16 mouse cellular contexts compared by ENCODE assay signal in genomic region chr10:122909406-122910032, GRCm38 (mm10).
A peak's percentile ranks its signal among the peaks of the same experiment; 100 is the strongest.
DNase-seq lines count a peak whose midpoint lies in the region; ATAC-seq and TF ChIP-seq lines count a peak whose summit lies in the region.
"Had no signal": no experiment of that assay in that cellular context is flagged by ENCODE, and none has a peak within 500 bp of the region (broad histone marks: within the 10 kb centered on the region; RNA-seq: fewer than 3 reads in every experiment).

No protein-coding gene starts in this region.

- peaks cover 40% of the 10 kb centered on the region for H3K4me1 ChIP-seq in hindbrain, embryonic 10.5 days (replicated peaks)
- peaks cover 28% of the 10 kb centered on the region for H3K4me1 ChIP-seq in hindbrain, embryonic 12.5 days
- peaks cover 0 to 14% of the 10 kb centered on the region in 2 experiments; a peak in 1 of 4 replicates for H3K4me1 ChIP-seq in CH12.LX (ENCODE audit: control insufficient read depth in 1 of 2, insufficient read depth in 2 of 2)
- peaks cover 39% of the 10 kb centered on the region for H3K4me1 ChIP-seq in embryonic facial prominence, embryonic 12.5 days

- H3K4me3 ChIP-seq in hindbrain, embryonic 10.5 days: no peak overlapping the region
- H3K4me3 ChIP-seq in hindbrain, embryonic 12.5 days: no peak overlapping the region
- H3K4me3 ChIP-seq in CH12.LX (replicated peaks in 1 of 3; ENCODE audit: low read depth in 2 of 3, low read length in 2 of 3, poor library complexity in 1 of 3): no peak overlapping the region
- no peak overlapping the region for H3K4me3 ChIP-seq in embryonic facial prominence, embryonic 12.5 days
- H3K4me3 ChIP-seq: limb, embryonic 13.5 days; midbrain, embryonic 10.5 days had no signal

- in situ Hi-C loops in CH12.LX (cut with MboI; ENCODE audit: low pct_ligation_motif_present, low pct_unique_long_range_greater_than_20kb, low sequenced_read_pairs): no loop called here

- no peak for TF ChIP-seq POLR2A in CH12.LX (IDR thresholded peaks at IDR 0.05; ENCODE audit: low read depth, low read length)

- dilution Hi-C loops in CH12.LX (cut with MboI; ENCODE audit: extremely low pct_ligation_motif_present, extremely low pct_unique_long_range_greater_than_20kb, low sequenced_read_pairs): no loop called here

- no peaks in the 10 kb centered on the region for H3K79me2 ChIP-seq in CH12.LX (replicated peaks; ENCODE audit: control insufficient read depth, extremely low read depth, insufficient read depth, poor library complexity, severe bottlenecking)

- H3K27me3 ChIP-seq in hindbrain, embryonic 10.5 days (ENCODE audit: insufficient read depth, poor library complexity, severe bottlenecking): no peaks in the 10 kb centered on the region
- no peaks in the 10 kb centered on the region for H3K27me3 ChIP-seq in hindbrain, embryonic 12.5 days
- H3K27me3 ChIP-seq in CH12.LX (replicated peaks): no peaks in the 10 kb centered on the region
- no peaks in the 10 kb centered on the region for H3K27me3 ChIP-seq in embryonic facial prominence, embryonic 12.5 days
- H3K27me3 ChIP-seq: limb, embryonic 13.5 days had no signal

- no peaks in the 10 kb centered on the region for H3K36me3 ChIP-seq in hindbrain, embryonic 10.5 days
- no peaks in the 10 kb centered on the region for H3K36me3 ChIP-seq in hindbrain, embryonic 12.5 days
- no peaks in the 10 kb centered on the region for H3K36me3 ChIP-seq in CH12.LX (replicated peaks in 1 of 2; ENCODE audit: control insufficient read depth in 1 of 2, insufficient read depth in 1 of 2, low read length in 1 of 2)
- no peaks in the 10 kb centered on the region for H3K36me3 ChIP-seq in embryonic facial prominence, embryonic 12.5 days
- H3K36me3 ChIP-seq: G1E; limb, embryonic 13.5 days; midbrain, embryonic 10.5 days had no signal

- no peak for TF ChIP-seq EP300 in CH12.LX (IDR thresholded peaks at IDR 0.05; ENCODE audit: low read length)

- no peak for TF ChIP-seq RAD21 in CH12.LX (IDR thresholded peaks at IDR 0.05; ENCODE audit: low read depth, low read length)

- DNase-seq in hindbrain, embryonic 10.5 days (ENCODE audit: low spot score): no peak
- DNase-seq in CH12.LX (ENCODE audit: extremely low read depth) (peak; percentile 12), liver (peak; percentile 41)
- DNase-seq in layer of hippocampus, postnatal 14 days (ENCODE audit: low spot score in 2 of 2): no peak
- DNase-seq in natural killer cell, adult 2 months (ENCODE audit: low spot score in 2 of 2): no peak
- no peak for DNase-seq in adrenal gland, postnatal 14 days
- DNase-seq: B cell, adult 2 months; cerebellum, adult 2 months; kidney, adult 11 months; kidney, postnatal 4 days had no signal

- no peak for TF ChIP-seq CTCF in CH12.LX (conservative IDR thresholded peaks at IDR 0.05 in 1 of 2, IDR thresholded peaks at IDR 0.05 in 1 of 2; ENCODE audit: low read depth in 2 of 2, low read length in 2 of 2)

- no peak overlapping the region for H3K4me2 ChIP-seq in hindbrain, embryonic 12.5 days (replicated peaks)
- no peak overlapping the region for H3K4me2 ChIP-seq in CH12.LX (ENCODE audit: insufficient read depth, low read depth, poor library complexity, severe bottlenecking)
- H3K4me2 ChIP-seq in embryonic facial prominence, embryonic 12.5 days (replicated peaks): no peak overlapping the region
- H3K4me2 ChIP-seq: limb, embryonic 13.5 days had no signal

- 85% methylated on average over 9 of the region's 9 CpGs for WGBS in hindbrain, embryonic 10.5 days
- WGBS in hindbrain, embryonic 12.5 days: 87% methylated on average over 9 of the region's 9 CpGs
- WGBS in embryonic facial prominence, embryonic 12.5 days: 88% methylated on average over 9 of the region's 9 CpGs

- H3K27ac ChIP-seq in hindbrain, embryonic 10.5 days: peak overlapping the region; percentile 40
- no peak overlapping the region for H3K27ac ChIP-seq in hindbrain, embryonic 12.5 days
- H3K27ac ChIP-seq in CH12.LX (ENCODE audit: insufficient read depth, low read depth): no peak overlapping the region
- H3K27ac ChIP-seq in embryonic facial prominence, embryonic 12.5 days: peak overlapping the region; percentile 77; the same call in 1 of the 2 replicates
- H3K27ac ChIP-seq: midbrain, embryonic 10.5 days had no signal

- no peak overlapping the region for H3K9ac ChIP-seq in hindbrain, embryonic 12.5 days
- H3K9ac ChIP-seq in CH12.LX (ENCODE audit: insufficient read depth, low read depth): no peak overlapping the region
- no peak overlapping the region for H3K9ac ChIP-seq in embryonic facial prominence, embryonic 12.5 days
- H3K9ac ChIP-seq: limb, embryonic 13.5 days had no signal

- no peaks in the 10 kb centered on the region for H3K9me3 ChIP-seq in hindbrain, embryonic 10.5 days
- no peaks in the 10 kb centered on the region for H3K9me3 ChIP-seq in hindbrain, embryonic 12.5 days (replicated peaks)
- H3K9me3 ChIP-seq in CH12.LX (replicated peaks; ENCODE audit: low read length): no peaks in the 10 kb centered on the region
- no peaks in the 10 kb centered on the region for H3K9me3 ChIP-seq in embryonic facial prominence, embryonic 12.5 days
- H3K9me3 ChIP-seq: limb, embryonic 13.5 days; midbrain, embryonic 10.5 days had no signal

- no peak for ATAC-seq in hindbrain, embryonic 12.5 days (ENCODE audit: low FRiP score)
- ATAC-seq in embryonic facial prominence, embryonic 12.5 days (ENCODE audit: insufficient number of reproducible peaks, insufficient read depth, low FRiP score, low TSS enrichment): no peak
- ATAC-seq: lung, postnatal 0 days had no signal

TF ChIP-seq in CH12.LX, 34 proteins besides CTCF, POLR2A, EP300 and RAD21:
- no peak for TF ChIP-seq NRF1 (IDR thresholded peaks at IDR 0.05; ENCODE audit: low read depth, low read length)
- no peak for TF ChIP-seq USF2 (conservative IDR thresholded peaks at IDR 0.05; ENCODE audit: low read depth, low read length)
- no peak for TF ChIP-seq JUN (IDR thresholded peaks at IDR 0.05; ENCODE audit: insufficient read depth, low read depth, low read length)
- TF ChIP-seq MEF2A (IDR thresholded peaks at IDR 0.05; ENCODE audit: borderline replicate concordance, low read depth, low read length): no peak
- no peak for TF ChIP-seq HCFC1 (IDR thresholded peaks at IDR 0.05; ENCODE audit: low read depth, low read length)
- no peak for TF ChIP-seq MXI1 (IDR thresholded peaks at IDR 0.05; ENCODE audit: low read depth, low read length)
- TF ChIP-seq MAX (IDR thresholded peaks at IDR 0.05; ENCODE audit: low read length): no peak
- no peak for TF ChIP-seq JUND (conservative IDR thresholded peaks at IDR 0.05; ENCODE audit: low read depth, low read length)
- TF ChIP-seq ZKSCAN1 (IDR thresholded peaks at IDR 0.05; ENCODE audit: borderline replicate concordance, low read depth, low read length): no peak
- no peak for TF ChIP-seq NELFE (IDR thresholded peaks at IDR 0.05; ENCODE audit: low read depth, low read length)
- no peak for TF ChIP-seq ZNF384 (IDR thresholded peaks at IDR 0.05; ENCODE audit: low read depth, low read length)
- TF ChIP-seq ZC3H11A (IDR thresholded peaks at IDR 0.05; ENCODE audit: low read depth, low read length): no peak
- TF ChIP-seq GABPA (IDR thresholded peaks at IDR 0.05; ENCODE audit: insufficient replicate concordance, low read depth, low read length): no peak
- TF ChIP-seq CHD2 (IDR thresholded peaks at IDR 0.05; ENCODE audit: low read length): no peak
- TF ChIP-seq ELF1 (IDR thresholded peaks at IDR 0.05; ENCODE audit: low read depth, low read length): no peak
- TF ChIP-seq TBP (conservative IDR thresholded peaks at IDR 0.05; ENCODE audit: low read depth, low read length): no peak
- no peak for TF ChIP-seq ZMIZ1 (IDR thresholded peaks at IDR 0.05; ENCODE audit: low read depth, low read length)
- TF ChIP-seq KAT2A (IDR thresholded peaks at IDR 0.05; ENCODE audit: insufficient replicate concordance, low read length): no peak
- no peak for TF ChIP-seq CHD1 (IDR thresholded peaks at IDR 0.05; ENCODE audit: low read depth, low read length)
- TF ChIP-seq BHLHE40 (IDR thresholded peaks at IDR 0.05; ENCODE audit: low read depth, low read length): no peak

Comparison
In these comparisons a context has a peak if more than half of its experiments do, and no peak if none do; other contexts are left out.
1. H3K27ac ChIP-seq: peak in hindbrain, embryonic 10.5 days (single experiment) and embryonic facial prominence, embryonic 12.5 days (single experiment); none in hindbrain, embryonic 12.5 days (single experiment) and CH12.LX (single experiment).
2. DNase-seq: peak in CH12.LX (single experiment) and liver (single experiment); none in hindbrain, embryonic 10.5 days (single experiment), layer of hippocampus, postnatal 14 days (0 of 2), natural killer cell, adult 2 months (0 of 2) and adrenal gland, postnatal 14 days (single experiment).